Mouse (Mus musculus) embryonic facial prominence, embryonic 14.5 days (tissue): ENCODE results near the gene Akt3. TPM values are rescaled to one million over a fixed set of nuclear protein-coding genes. Genes with fewer than 3 reads are reported as not detected.
A peak's percentile ranks its signal among the peaks of the same experiment; 100 is the strongest.

Experiments
- ATAC-seq: fragments of 200-750 bp; cut with Nextera tagmentation; 2 replicates; pipeline ENCODE4 v1.8.0; 2017; ENCODE audit warnings: low read depth, moderate number of reproducible peaks, moderate TSS enrichment
- DNase-seq: peaks from one replicate; pipeline ENCODE4 v3.0.0-alpha.2; 2015; ENCODE audit warnings: low spot score
- H3K27ac ChIP-seq: fragments of 300-500 bp; sonication (generic); replicated peaks from 2 replicates; pipeline ENCODE4 v1.5.1; 2014; ENCODE audit warnings: low read depth, mild to moderate bottlenecking, low read length, moderate library complexity
- H3K27me3 ChIP-seq: fragments of 300-500 bp; sonication (generic); replicated peaks from 2 replicates; pipeline ENCODE4 v1.6.1; 2014; ENCODE audit warnings: low read length; ENCODE audit not compliant: control insufficient read depth, insufficient read depth
- H3K36me3 ChIP-seq: fragments of 300-500 bp; sonication (generic); 2 replicates; pipeline ENCODE4 v1.6.1; 2014; ENCODE audit warnings: low read length, mixed read lengths; ENCODE audit not compliant: control insufficient read depth, insufficient read depth
- H3K4me1 ChIP-seq: fragments of 300-500 bp; sonication (generic); 2 replicates; pipeline ENCODE4 v1.6.1; 2014; ENCODE audit warnings: antibody characterized with exemption, low read length; ENCODE audit not compliant: control insufficient read depth, insufficient read depth
- H3K4me2 ChIP-seq: fragments of 300-500 bp; sonication (generic); 2 replicates; pipeline ENCODE4 v1.6.1; 2014; ENCODE audit warnings: low read depth, mild to moderate bottlenecking, low read length, moderate library complexity, mixed read lengths
- H3K4me3 ChIP-seq: fragments of 300-500 bp; sonication (generic); 2 replicates; pipeline ENCODE4 v1.5.1; 2014; ENCODE audit warnings: low read depth, mild to moderate bottlenecking, low read length
- H3K9ac ChIP-seq: fragments of 300-500 bp; sonication (generic); 2 replicates; pipeline ENCODE4 v1.6.1; 2014; ENCODE audit warnings: low read depth, mild to moderate bottlenecking, low read length, moderate library complexity, mixed read lengths
- H3K9me3 ChIP-seq: fragments of 300-500 bp; sonication (generic); 2 replicates; pipeline ENCODE4 v1.6.1; 2016; ENCODE audit warnings: low read length; ENCODE audit not compliant: control insufficient read depth
- WGBS: fragments of 180-500 bp; shearing (Covaris S2); extraction: QIAGEN DNeasy Blood & Tissue Kit; methylation state at CpG from one replicate; pipeline ENCODE4 v1.1.7; 2014; 5-methylcytosine and 5-hydroxymethylcytosine counted together
- polyA plus RNA-seq: library from polyadenylated mRNA; unstranded; fragments of >200 nt; fragmentation: Nextera tagmentation; extraction: Ambion mirVana; gene quantifications from 2 replicates; pipeline ENCODE4 v1.2.1, GENCODE M21; 2014

Akt3 gene
- polyA plus RNA-seq, 1 experiment from 2014 or later: 7.3 TPM

DNA sequence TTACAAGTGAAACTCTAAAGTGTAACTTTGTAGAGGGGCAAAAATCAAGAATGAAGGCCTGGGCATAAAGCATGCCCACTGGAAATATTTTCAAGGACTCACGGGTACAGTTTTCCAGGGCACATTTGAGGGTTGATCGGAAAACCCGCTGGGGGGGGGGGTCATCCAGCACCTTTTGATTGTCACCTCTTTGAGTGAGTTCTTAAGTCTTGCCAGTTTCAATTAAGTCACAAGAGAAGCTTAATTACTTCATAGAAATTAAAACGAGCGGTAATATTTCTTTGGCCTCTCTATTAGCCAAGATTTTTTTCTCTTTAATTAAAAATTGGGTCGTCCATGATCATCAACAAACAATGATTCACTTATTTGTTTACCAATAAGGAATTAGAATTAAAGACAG is 260.7 kb downstream of the Akt3 start:
- Histone ChIP-seq H3K4me1 (peaks cover 44% of the 10 kb centered on the region), H3K36me3 (no peaks in the 10 kb centered on the region), H3K9me3 (no peaks in the 10 kb centered on the region), H3K4me3 (no peak overlapping the region), H3K27me3 (peaks cover 3% of the 10 kb centered on the region; the same call in 1 of the 2 replicates), H3K27ac (peak overlapping the region; percentile 50; the same call in 1 of the 2 replicates), H3K4me2 (peak overlapping the region; percentile 40), H3K9ac (no peak overlapping the region)
- ATAC-seq: no peak
- DNase-seq: no peak
- WGBS: 46% methylated on average over 6 of the region's 6 CpGs

DNA sequence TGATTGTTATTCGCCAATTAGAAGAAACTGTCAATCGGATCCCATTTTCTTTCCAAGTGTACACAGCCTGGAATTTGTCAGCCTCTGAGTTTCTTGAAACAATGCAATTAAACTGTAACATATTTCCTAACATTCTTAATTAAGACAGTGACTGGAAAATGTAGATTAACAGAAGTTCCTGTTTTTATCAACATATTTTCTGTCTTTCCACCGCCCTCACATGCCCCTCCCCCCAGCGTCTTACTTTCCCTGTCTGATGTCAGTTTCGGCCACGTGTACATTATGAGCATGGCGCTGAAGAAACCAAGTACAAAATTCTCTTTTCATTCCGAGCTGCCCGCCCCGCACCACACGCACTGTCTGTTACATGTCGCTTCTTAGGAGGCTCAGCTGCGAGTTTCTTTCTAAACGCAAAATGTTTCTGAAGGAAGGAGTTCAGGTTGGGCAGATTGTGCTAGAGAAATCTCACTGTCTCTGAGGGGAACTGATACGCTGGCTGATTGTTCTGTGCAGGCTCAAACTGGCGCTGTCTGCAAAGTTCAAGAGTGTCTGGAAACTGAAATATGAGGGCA is 261.3 kb downstream of the Akt3 start:
- DNase-seq: peak; percentile 66
- Histone ChIP-seq H3K36me3 (no peaks in the 10 kb centered on the region), H3K27me3 (peaks cover 3% of the 10 kb centered on the region; the same call in 1 of the 2 replicates), H3K27ac (peak overlapping the region; percentile 50; the same call in 1 of the 2 replicates), H3K9me3 (no peaks in the 10 kb centered on the region), H3K4me2 (peak overlapping the region; percentile 40), H3K9ac (peak overlapping the region; percentile 43; the same call in 1 of the 2 replicates), H3K4me1 (peaks cover 44% of the 10 kb centered on the region), H3K4me3 (no peak overlapping the region)
- 29% methylated on average over 16 of the region's 16 CpGs for WGBS
- 0 out of 2 replicates have a peak, but pooled peaks have one; percentile 24 for ATAC-seq

DNA sequence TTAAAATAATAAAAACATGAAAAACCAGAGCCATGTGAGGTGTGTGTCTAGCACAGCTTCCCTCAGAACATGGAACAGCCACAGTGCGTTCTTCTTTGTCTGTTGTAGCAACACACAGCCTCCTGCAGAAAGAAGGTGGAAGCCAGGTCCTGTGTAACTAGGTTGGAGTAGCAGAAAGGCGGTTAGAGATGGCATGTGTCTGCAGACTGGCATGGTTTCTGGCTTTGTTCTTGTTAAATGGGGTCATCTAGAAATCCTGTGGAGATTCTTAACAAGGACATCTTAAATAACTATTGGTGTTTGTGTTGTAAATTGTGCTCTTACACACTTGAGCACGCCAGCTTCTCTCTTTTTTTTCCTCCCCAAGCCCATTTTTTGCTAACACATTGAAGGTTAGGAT is 261.8 kb downstream of the Akt3 start:
- Histone ChIP-seq H3K36me3 (no peaks in the 10 kb centered on the region), H3K4me1 (peaks cover 44% of the 10 kb centered on the region), H3K27me3 (peaks cover 3% of the 10 kb centered on the region; the same call in 1 of the 2 replicates), H3K27ac (0 out of 2 replicates have a peak overlapping the region, but pooled peaks have one; percentile 50), H3K4me3 (no peak overlapping the region), H3K4me2 (no peak overlapping the region), H3K9me3 (no peaks in the 10 kb centered on the region), H3K9ac (no peak overlapping the region)
- DNase-seq (no peak), ATAC-seq (no peak)
- 86% methylated on average over 3 of the region's 3 CpGs for WGBS

DNA sequence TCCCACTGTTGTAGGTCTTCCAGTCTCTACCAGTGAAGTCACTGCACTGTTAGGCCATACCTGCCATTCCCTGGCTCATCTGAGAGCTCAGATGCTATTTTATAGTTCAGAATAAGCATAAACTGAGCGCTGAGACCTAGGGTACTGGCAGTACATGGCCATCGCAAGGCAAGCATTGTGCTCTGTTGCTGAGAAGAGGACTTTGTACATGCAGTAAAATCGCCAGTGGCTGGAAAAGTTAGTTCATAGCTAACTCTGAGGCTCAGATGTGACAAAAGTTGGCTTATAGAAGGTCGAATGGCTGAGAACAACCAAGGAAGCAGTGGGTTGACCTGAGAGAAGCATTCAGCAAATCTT is 262.6 kb downstream of the Akt3 start:
- H3K9ac ChIP-seq: no peak overlapping the region
- H3K4me3 ChIP-seq: no peak overlapping the region
- DNase-seq: no peak
- peak overlapping the region; percentile 63 for H3K27ac ChIP-seq
- no peak overlapping the region for H3K4me2 ChIP-seq
- H3K4me1 ChIP-seq: peaks cover 44% of the 10 kb centered on the region
- WGBS: 85% methylated on average over 4 of the region's 4 CpGs
- no peaks in the 10 kb centered on the region for H3K36me3 ChIP-seq
- H3K27me3 ChIP-seq: peaks cover 3% of the 10 kb centered on the region; the same call in 1 of the 2 replicates
- ATAC-seq: no peak
- no peaks in the 10 kb centered on the region for H3K9me3 ChIP-seq

DNA sequence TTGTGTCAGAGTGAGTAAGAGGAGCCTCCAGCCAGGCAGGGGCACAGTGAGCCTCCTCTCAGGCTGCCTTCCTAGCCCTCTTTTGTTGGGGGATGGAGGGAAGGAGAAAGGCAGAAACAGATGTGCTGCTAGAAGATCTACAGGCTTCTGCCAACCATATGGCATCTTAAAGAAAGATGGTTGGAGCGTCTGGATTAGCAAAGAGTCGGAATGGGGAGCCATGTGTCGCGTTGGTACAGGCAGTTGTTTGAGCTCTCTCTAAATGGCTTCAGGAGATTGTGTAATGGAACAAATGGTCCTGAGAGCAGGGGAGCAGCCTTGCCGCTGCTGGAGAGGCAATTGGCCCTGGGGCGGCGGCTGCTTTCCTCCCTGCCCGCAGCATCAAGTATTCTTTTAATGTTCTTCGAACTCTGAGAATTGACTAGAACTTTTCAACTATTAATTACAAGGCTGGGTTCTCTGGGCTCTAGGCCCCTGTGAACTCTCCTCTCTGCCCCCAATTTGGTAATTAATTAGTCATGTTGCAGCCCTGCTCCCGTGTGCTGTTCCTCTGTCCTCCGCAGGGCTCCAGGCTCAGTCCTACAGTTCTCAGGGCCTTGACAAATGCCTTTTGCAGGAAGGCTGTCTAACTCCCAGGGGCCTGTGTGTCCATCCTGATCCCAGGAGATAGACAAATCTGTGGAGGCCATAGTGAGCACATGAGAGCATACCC is 263.1 kb downstream of the Akt3 start:
- H3K4me1 ChIP-seq: peaks cover 44% of the 10 kb centered on the region
- H3K4me3 ChIP-seq: no peak overlapping the region
- ATAC-seq (peak; percentile 60), DNase-seq (peak; percentile 88)
- H3K4me2 ChIP-seq: no peak overlapping the region
- H3K9me3 ChIP-seq: no peaks in the 10 kb centered on the region
- H3K9ac ChIP-seq: no peak overlapping the region
- WGBS: 19% methylated on average over 11 of the region's 11 CpGs
- H3K27me3 ChIP-seq: peaks cover 3% of the 10 kb centered on the region; the same call in 1 of the 2 replicates
- peak overlapping the region; percentile 63 for H3K27ac ChIP-seq
- no peaks in the 10 kb centered on the region for H3K36me3 ChIP-seq

DNA sequence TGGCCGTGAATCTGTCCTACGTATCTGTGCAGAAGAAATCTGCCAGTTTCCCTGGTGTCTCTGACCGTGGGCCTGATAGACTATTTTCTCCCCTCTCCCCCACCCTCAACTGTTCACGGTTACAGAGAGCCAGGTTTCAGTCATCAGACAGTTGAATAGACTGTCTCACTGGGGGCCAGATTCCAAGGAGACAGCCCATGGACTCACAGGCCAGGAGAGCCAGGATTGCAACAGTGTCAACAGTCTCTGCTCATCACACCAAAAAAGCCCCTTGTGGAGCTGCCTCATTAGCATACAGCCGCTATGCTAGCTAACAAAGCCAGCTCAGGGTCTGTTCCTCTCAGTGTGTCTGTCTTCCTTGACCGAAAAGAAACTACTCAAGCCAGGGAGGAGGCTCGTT is 263.9 kb downstream of the Akt3 start:
- Histone ChIP-seq H3K4me2 (no peak overlapping the region), H3K4me3 (no peak overlapping the region), H3K36me3 (no peaks in the 10 kb centered on the region), H3K27me3 (peaks cover 3% of the 10 kb centered on the region; the same call in 1 of the 2 replicates), H3K9me3 (no peaks in the 10 kb centered on the region), H3K27ac (peak overlapping the region; percentile 61), H3K9ac (no peak overlapping the region), H3K4me1 (peaks cover 40% of the 10 kb centered on the region)
- peak; percentile 65 for DNase-seq
- ATAC-seq: no peak
- WGBS: 33% methylated on average over 7 of the region's 7 CpGs

DNA sequence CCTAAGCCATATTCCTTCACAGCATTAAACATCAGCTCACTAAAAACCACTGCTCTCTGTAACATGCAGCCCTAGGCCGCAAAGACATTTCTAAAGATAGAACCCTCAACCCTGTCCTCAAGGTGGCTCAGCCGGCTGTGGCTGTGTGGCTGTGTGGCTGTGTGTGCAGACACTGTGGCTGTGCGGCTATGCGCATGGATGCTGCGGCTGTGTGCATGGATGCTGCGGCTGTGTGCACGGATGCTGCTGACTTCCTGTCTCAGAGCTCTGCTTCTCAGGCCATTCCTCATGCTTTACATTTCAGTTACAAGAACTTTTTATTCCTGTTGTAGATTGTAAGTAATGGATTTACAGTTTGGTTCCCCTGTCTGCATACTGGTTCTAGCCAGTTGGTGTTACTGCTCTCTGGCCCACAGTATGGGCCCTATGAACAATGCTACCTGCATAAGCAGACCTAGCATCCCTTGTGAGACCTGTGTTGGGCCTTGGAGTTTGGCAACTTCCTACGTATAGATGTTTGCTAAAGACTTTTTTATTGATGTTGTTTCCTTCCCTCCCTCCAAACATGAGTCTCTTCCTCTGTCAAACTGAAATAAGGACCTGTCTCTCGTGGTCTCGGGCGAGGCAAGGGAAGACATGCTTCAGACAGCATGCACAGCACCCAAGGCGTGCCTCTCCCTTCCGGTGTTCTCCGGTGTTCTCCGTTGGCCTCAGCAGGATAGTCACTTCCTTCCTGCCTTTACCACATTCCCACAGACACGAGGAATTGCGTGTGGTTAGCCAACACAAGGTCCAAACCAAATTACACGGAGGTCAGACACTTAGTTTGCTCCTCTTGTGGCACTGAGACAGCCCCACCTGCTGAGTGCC is 264.6 kb downstream of the Akt3 start:
- DNase-seq: no peak
- Histone ChIP-seq H3K27me3 (peaks cover 3% of the 10 kb centered on the region; the same call in 1 of the 2 replicates), H3K27ac (peak overlapping the region; percentile 61; the same call in 1 of the 2 replicates), H3K4me3 (no peak overlapping the region), H3K4me2 (no peak overlapping the region), H3K36me3 (no peaks in the 10 kb centered on the region), H3K9ac (no peak overlapping the region), H3K9me3 (no peaks in the 10 kb centered on the region), H3K4me1 (peaks cover 35% of the 10 kb centered on the region)
- WGBS: 77% methylated on average over 18 of the region's 18 CpGs
- ATAC-seq: no peak

DNA sequence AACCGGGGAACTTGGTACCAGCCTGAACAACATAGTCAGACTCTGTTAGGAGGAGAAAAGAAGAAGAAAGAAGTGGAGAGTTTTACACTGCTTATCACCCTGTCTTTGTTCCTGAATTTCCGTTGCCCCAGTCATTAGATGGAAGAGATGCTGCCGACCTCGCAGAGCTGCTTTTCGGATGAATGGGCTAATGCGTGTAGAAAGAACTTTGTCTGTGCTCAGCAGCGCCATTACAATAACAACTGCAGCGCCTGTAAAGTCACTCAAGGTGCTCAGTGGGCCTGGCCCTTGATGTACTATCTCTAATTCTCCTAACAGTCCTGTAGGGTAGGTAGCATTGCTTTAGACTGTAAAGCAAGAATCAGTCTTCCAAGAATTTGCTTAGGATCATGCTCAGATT is 265.5 kb downstream of the Akt3 start:
- peaks cover 32% of the 10 kb centered on the region for H3K4me1 ChIP-seq
- no peaks in the 10 kb centered on the region for H3K36me3 ChIP-seq
- WGBS: 72% methylated on average over 8 of the region's 8 CpGs
- no peaks in the 10 kb centered on the region for H3K27me3 ChIP-seq
- H3K4me3 ChIP-seq: no peak overlapping the region
- DNase-seq: no peak
- H3K9me3 ChIP-seq: no peaks in the 10 kb centered on the region
- no peak overlapping the region for H3K27ac ChIP-seq
- ATAC-seq: no peak
- no peak overlapping the region for H3K4me2 ChIP-seq
- H3K9ac ChIP-seq: no peak overlapping the region
